Mouse (Mus musculus) urinary bladder, postnatal 10 days (tissue): ENCODE results near the gene Capn7.

ENCODE experiments used
- DNase-seq: peaks from one replicate; pipeline ENCODE4 v3.0.0; 2022; ENCODE audit warnings: low spot score

Gene Capn7

DNA sequence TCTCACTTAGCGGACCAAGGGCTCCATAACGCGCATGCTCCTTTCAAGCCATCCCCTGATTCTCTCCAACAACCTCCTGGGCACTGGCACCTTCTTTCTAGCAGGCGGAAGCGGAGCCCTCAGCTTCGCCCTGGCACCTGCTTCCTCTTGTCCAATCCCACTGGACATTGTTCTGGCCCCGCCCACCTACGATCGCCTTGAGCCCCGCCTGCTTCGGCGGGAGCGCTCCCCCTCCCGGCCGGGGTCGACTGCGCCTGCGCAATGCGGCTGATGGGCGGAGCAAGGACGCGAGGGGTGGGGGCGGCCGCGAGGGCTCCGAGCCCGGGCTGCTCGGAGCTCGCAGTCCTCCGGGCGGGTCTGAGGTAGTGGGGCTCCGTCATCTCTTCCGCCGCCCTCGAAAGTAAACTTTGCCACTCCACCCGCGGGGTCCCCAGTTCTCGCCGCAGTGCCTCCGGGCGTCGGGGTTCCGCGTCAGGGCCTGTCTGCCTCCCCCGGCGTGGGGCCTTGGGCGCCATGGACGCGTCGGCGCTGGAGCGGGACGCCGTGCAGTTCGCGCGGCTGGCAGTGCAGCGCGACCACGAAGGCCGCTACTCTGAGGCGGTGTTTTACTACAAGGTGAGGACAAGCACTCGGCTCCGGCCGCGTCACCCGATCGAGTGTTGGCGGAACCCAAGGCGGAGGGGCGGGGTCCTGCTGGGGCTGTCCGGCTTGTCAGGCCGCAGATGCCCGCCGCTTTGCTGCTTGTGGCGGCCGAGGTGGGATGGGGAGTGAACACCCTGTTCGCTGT, at the start of gene Capn7:
Gene Capn7 (plus strand): TSS at position 270 of the 787 bp plus-strand sequence.
- peak; percentile 98 for DNase-seq

DNA sequence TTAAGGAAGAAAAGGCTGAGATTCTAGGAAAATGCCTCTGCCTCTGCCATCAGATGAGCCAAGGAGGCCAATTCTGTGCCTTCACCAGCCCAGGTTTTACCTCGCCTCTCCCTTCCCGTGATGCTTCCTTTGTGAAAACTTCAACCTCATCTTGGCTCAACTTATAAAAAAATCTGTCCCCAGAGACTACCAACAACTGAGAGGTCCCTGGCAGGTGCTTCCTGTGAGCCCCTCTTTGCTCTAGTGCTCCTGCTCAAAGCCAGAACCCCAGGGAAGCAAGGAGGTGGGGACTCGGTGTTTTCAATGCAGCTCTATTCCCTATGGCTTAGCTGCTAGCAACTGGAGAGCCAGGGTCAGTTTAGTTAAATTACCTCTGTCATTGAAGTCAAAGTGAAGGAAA, 23.2 kb upstream of the Capn7 start:
- no peak for DNase-seq

DNA sequence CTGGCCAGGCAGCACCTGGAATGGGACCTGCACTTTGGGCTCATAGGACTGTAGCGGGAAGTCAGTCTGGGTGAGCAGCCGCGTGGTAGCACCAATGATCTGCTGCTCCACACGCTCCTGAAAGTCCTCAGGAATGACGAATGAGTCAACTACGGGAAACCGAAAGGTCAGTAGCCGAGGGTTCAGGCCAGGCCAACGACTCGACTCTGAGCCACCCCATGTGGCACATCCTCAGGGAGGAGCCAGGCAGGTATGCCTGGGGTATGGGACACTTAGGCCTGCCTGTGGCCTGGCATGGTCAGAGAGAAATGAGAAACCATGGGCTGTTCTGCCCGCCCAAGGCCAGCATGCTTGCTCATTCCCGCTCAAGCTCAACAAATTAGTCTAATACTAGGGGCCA, 19.8 kb upstream of the Capn7 start:
- no peak for DNase-seq

DNA sequence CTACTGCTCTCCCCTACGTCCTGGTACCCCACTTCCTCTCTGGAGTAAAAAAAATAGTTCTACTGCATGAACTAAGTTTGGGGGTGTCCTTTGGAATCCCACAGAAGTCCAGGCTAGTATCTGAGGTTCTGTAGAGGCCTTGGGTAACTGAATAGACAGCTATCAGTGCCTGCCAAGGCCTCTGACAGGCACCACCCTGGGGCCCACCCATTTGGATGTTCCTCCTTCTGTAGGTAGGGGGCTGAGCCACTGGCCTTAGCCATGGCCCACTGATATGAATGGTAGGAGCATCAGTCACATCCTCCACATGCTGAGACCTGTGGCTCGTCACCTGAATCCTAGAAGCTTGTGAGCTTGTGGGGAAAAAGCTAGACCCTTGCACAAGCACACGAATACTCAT, 18.7 kb upstream of the Capn7 start:
- no peak for DNase-seq

DNA sequence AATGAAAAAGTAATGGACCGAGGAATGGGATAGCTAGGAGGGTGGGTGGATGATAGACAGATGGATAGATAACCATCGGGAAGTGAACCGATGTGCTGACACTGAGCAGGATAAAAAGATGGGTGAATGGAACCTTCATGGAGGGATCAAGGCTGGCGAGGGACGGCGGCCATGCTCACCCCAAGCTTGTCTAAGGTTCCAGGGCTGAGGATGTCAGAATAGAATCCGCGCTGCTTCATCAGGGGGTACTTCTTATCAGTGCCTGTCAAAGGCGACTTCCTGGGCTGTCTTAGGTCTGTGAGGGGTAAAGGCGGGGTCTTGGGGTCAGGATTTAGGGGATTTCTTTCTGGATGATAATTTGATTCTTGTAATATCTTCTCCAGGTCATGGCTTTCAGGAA, 16.9 kb upstream of the Capn7 start:
- no peak for DNase-seq

DNA sequence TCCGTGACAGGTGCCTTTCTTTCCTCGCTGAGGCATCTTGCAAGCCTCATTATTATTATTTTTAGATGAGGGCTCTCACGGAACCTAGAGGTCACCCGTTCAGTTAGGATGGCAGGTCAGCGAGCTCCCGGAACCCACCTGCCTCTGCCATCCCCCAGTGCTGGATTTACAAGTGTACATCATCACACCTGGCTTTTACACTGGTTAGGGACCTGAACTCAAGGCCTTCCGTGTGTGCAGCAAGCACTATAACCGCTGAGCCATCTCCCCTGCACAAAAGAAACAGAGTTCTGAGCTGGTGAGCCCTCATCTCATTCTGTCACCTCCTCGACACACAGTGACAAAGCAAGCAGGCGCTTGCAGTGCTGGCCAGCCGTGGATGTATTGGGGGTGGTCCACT, 15.3 kb upstream of the Capn7 start:
- no peak for DNase-seq

DNA sequence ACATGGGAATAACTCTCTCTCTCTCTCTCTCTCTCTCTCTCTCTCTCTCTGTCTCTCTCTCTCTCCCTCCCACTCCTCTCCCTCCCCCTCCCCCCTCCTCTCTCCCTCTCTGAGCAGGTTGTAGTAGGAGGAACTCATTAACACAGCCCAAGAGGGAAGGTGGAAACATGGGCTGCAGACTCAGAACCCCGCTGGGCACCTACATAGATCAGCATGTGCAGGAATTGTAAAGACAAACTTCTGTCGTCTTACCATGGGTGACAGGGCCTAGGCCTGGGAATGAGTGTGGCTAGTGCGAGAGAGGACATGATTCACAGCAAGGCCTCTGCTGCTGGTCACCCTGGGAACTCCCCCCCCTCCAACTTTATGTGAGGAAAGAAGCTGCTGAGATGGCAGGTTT, 14.2 kb upstream of the Capn7 start:
- DNase-seq, result no peak

DNA sequence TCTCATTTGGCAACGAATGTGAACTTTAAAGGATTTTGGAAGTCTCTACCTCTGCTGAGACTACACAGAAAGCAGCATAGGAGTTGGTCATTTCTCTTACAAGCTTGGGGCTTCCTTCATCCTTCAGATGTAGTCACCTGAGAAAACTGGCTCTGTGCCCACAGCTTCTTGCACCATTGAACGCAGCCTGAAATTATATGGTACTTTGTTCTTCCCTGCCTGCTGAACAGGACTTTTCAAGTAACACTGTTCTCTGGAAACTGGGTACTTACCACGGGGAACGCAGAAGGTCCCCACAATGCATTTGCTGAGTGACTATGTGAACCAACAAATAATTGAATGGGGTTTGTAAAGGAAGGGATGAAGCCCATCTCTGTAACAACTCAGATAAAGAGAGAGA, 13.2 kb upstream of the Capn7 start:
- no peak for DNase-seq

DNA sequence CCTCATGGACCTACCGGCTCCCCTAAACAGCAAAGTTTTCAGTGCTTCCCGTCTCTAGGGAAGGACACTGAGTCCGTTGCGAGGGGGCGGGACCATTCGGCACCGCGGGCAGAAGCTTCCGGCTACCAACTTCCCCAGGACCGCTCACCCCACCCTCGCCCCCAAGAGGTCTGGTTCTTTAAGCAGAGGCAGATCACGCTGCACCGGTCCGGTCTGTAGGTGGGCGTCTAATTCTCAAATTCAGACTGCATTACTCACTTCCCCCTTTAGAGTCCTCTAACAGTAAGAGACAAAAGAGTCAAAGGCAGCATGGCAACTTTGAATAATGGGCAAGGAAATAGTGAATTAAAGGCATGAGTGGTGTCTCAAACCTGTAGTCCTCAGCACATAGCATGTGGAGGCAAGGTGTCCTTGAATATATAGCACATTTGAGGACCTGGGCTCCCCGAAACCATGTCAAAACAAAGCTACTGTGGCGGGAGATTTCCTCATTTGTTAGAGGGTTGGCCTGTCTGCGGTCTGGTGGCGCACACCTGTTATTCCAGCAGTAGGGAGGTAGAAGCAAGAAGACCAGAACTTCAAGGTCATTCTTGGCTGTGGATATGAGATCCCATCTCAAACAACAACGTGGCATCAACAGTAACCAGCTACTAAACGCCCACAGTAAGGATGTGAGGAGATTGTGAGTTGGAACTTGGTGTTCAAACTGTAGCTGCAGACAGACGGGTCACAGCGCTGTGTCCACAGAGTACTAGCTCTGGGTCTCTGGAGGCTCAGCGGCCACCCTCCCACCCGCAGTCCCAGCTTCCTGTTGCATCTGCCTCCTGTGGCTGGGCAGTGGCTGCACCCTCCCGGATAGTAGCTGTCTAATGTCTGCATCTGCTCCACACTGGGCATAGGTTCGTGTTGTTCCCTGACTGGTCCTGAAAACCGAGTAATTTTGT, 12.3 kb upstream of the Capn7 start, which contains the start of gene Dnah1:
Gene Dnah1 (minus strand): TSS at position 48 of the 944 bp plus-strand sequence.
- DNase-seq, result no peak

DNA sequence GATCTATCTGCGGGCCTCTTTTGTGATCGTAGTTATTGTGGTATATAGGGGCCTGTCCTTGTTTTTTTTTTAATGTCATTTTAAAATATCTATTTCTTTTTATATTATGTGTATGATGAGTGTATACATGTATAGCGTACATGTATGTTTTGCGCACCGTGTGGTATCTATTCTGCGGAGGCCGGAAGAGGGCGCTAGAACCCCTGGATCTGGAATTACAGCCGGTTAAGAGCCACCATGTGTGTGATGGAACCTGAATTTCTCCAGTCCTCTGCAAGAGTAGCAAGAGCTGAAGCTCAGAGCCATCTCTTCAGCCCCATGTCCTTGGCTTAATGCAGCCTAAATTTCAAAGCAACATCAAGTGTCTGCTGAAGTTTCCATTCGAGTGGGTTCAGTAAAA, 11.6 kb upstream of the Capn7 start:
- DNase-seq, result no peak

DNA sequence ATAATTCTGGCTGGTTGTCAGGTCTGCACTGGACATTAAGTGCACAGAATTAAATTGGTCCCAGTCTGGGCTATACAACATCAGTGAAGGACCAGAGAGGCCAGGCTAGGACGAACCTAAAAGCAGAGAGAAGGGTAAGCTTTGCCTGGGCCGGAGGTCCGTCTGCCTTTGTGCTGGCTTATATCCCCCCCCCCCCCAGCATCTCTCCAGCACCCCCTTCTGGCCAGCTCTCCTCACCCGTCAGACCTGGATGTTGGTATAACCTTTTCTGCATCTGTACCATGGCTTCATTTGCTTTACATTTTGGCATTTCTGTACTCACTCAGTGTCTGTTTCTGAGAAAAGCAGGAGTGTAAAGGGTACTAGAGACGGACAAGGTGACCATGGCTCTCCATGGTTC, 10.9 kb upstream of the Capn7 start:
- DNase-seq, result no peak

DNA sequence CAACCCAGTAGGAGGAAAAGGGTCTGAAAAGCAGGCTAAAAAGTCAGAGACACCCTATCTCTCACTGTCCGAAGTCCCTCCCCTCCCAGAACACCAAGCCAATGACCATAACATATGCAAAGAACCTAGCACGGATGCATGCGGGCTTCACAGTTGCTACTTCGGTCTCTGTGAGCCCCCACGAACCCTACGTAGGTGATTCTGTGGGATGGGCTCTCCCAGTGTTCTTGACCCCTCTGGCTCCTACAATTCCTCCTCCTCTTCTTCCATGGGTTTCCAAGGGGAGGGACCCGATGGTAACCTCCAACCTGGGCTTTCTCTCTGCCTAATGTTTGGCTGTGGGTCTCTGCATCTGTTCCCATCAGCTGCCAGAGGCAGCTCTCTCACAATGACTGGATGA, 9.7 kb upstream of the Capn7 start:
- DNase-seq, result no peak

DNA sequence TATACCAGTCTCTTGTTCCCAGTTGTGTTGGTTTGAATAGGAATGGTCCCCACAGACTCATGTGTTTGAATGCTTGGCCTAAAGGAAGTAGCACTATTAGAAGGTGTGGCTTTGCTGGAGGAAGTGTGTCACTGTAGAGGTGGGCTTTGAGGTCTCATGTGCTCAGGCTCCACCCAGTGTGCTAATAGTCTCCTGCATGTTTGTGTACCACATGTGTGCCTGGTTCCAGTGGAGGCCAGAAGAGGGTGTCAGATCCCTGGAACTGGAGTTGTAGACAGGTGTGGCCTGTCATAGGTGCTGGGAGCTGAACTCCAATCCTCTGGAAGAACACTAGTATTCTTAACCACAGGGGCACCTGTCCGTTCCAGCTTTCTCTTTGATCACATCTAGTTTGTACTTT, 9.2 kb upstream of the Capn7 start:
- DNase-seq, result no peak

DNA sequence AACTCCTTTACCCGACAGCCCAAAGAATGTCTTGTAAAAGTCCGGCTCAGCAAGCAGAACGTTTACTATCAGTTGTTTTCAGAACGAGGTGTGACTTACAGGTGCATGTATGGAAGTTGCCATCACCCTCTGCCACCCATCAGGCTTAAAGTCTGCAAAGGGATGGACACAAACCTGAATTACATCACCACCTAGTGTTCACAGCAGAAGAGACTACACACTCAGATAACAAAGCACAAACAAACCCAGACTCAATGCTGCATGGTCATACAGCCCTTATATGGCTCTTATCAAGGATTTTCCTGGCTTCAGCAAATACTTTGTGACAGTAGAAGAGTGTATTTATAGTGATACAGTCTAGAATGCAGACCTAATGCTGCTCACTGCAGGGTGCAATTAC, 8.8 kb upstream of the Capn7 start:
- no peak for DNase-seq

DNA sequence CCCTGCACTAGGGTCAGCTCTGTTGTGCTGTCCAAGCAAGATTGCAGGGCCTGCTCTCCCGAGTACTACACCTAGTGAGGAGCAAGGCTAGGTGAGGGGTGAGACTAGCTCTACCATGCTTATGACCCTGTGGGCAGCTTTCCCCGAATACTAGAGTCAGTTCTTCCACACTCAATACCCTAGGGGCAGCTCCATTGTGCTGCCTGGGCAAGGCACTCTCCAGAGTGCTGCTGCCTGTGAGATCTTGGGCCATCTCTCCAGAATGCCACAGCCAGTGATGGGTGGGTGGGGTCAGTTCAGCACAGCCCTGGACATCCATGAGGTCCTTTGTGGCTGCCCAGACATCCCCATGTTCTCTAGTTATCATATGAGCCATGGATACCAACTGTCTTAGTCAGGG, 6.7 kb upstream of the Capn7 start:
- no peak for DNase-seq

DNA sequence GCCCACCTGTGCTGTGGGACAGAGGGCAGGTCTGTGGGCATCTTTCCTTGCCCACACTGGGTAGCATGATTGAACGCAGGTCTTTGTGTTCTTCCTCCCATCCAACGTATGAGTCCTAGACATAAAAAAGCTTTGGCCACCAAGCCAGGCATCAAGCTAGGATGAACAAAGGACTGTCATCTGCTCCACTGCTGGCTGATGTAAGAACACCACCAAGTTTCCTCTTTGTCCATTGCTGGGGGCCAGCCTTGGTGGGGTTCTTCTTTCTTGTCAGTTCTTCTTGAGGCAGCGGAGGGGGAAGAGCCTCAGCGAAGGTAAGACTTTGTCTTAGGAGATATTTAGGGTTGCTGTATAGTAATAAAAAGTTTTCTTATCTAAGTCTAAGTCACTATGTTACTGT, 5.5 kb upstream of the Capn7 start:
- no peak for DNase-seq

DNA sequence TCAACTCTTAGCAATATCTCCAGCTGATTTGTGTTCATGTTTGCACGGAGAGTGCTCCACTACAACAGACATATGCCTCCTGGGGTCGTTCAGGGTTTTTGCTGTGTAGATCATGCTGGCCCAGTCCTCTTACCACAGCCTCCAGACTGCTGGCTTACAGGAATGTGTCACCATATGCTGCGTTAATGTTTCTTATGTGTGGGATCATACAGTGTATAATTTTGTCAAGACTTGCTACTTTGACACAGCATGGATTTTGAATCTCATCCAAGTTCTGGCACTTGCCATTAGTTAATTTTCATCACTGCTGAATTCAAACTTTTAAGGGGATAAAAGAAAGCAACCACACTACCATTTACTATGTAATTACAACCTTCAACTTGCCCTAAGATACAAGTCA, 673 bp upstream of the Capn7 start:
- DNase-seq, result no peak

DNA sequence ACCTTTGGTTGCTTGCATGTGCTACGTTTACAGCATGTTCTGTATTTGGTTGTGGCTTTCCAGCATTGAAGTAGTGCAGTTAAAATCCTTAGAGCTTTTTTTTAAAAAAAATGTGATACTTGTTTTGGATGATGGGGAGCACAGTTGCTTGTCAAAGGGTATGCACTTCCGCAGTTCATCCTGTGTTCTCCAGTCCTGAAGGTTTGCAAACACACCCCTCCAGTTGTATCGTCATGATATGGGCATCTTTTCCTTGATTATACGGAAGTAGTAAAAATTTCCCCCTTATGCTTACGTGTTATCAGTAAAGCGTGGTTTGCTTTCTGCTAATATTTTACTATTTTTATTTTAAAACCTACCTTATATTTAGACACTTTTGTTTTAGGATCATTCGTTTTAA, 968 bp downstream of the Capn7 start:
- no peak for DNase-seq

DNA sequence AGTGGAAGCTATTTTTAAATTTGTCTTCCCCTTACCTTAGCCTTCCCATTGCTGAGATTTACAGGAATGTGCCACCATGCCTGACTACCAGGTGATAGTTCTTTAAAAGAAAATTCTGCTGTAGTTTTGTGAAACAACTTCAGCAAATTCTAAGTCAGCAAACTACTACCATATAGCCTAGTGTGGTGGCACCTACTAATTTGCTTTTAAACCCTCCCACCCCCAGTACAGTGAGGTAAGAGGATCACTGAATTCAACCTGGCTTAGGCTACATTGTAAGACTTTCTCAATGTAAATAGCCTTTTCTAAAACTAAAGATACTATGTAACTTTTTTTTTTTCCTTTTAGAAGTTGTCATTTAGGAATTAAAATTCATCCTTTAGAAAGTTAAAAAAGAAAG, 1.5 kb downstream of the Capn7 start:
- no peak for DNase-seq

DNA sequence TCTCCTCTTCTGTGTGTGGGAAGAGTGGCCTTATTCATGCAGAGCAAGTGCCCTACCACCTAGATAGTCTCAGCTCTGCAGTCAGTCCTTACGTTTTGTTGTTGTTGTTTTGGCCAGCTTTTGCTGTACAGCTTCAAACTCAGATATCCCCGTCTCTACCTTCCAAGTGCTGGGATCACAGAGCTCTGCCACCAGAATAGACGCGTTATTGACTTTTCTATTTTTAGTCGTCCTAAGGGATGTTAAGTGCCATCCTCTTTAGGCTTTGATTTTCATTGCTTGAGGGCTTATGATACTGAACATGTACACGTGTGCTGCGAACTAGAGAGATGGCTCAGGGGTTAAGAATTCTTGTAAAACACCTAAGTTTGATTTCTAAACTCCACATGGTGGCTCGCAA, 6.8 kb downstream of the Capn7 start:
- DNase-seq, result no peak

DNA sequence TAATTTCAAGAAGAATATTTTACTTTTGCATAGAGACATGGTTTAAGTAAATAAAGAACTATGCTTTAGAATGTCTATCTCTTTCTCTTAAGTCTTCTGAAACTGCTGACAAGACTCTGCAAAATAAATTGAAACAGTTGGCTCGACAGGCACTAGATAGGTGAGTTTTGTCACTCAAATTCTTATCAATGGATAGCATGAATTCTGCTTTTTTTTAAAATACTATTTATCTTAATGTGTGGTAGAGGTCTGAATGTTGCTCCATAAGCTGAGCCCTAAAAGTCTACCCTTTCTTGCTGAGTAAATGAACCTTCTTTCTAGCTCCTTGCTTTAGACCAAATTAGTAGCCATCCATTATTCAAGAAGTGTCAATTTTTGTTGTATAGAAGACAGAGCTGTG, 8.9 kb downstream of the Capn7 start:
- DNase-seq, result no peak

DNA sequence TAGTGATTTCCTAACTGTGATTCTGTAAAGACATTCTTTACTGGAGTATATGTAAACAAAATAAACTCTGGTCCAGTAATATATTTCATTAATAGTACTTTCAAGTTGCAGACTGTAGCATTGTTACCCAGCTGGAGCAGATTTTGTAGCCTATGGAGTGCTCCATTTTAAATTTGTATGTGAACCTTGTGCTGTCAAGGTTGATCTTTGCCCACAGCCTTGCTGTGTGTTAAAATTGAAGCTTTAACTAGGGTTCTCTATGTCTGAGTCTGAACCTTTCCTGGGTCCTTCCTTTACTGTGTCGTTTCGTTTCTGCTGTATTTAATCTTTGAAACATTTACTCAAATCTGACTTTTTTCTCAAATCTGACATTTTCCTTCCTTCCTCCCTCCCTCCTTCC, 25.8 kb downstream of the Capn7 start:
- DNase-seq, result no peak

DNA sequence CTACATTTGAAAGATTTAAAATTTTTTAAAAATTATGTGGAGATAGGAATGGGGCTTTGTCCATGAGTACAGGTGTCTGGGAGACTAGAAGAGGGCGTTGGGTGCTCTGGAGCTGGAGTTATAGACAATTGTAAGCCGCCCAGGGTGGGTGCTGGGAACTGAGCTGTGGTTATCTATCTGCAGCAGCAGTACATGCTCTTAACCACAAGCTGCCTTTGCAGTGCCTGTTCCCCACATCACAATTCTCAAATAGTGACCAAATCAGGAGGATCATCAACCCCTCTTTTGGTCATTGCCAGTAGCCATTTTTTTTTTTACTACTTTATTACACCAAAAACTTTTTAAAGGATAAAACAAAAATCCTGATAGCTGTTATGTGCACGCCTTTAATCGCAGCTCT, 28.2 kb downstream of the Capn7 start:
- no peak for DNase-seq
